12 mouse cellular contexts compared by ENCODE assay signal in the genomic region with DNA sequence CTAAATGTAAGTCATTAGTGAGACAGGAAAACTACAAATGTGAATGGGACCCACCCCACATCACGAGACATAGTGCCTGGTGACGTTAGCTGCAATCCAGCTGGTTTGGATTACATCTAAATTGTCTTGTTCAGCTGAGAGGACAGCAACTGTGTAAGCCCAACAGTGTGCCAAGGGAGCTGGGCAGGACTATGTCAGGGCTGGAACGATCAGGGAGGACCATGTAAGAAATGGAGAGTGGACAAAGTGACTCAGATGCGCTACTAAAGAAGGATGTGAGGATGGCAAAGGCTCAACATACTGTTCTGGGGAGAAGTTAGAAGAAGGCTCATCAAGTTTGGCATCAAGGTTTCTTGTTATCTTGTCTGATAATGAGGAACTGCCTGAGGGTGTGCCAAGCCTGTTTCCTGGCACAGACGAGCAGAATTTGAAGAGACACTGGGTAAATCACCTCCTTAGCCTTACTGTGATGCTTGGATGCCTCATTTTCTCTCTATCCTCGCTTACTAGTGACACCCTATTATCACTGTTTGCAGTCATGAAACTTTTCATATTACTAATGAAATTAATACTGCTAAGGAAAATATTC.
"Had no signal": no experiment of that assay in that cellular context is flagged by ENCODE, and none has a peak within 500 bp of the region (broad histone marks: within the 10 kb centered on the region; RNA-seq: fewer than 3 reads in every experiment).

No protein-coding gene starts in this region.

- H3K4me1 ChIP-seq: midbrain, embryonic 12.5 days had no signal

- H3K27ac ChIP-seq: left cerebral cortex, adult 2 months; limb, embryonic 13.5 days; liver, embryonic 14.5 days; midbrain, embryonic 12.5 days; neural tube, embryonic 13.5 days had no signal

- DNase-seq: kidney, postnatal 25 days; lung, adult 18-20 months; right cerebral cortex, postnatal 4 days; spleen, adult 18-20 months; thymus, adult 18-20 months; thymus, postnatal 14 days had no signal

- H3K9ac ChIP-seq: limb, embryonic 13.5 days; liver, embryonic 14.5 days; midbrain, embryonic 12.5 days; neural tube, embryonic 13.5 days had no signal

- H3K9me3 ChIP-seq: limb, embryonic 13.5 days; midbrain, embryonic 12.5 days; neural tube, embryonic 13.5 days had no signal

- H3K27me3 ChIP-seq: limb, embryonic 13.5 days; midbrain, embryonic 12.5 days; neural tube, embryonic 13.5 days had no signal

- H3K36me3 ChIP-seq: limb, embryonic 13.5 days; midbrain, embryonic 12.5 days; neural tube, embryonic 13.5 days had no signal

- H3K4me3 ChIP-seq: left cerebral cortex, adult 2 months; limb, embryonic 13.5 days; midbrain, embryonic 12.5 days; neural tube, embryonic 13.5 days had no signal

- ATAC-seq: midbrain, embryonic 16.5 days had no signal

- H3K4me2 ChIP-seq: limb, embryonic 13.5 days; midbrain, embryonic 12.5 days; neural tube, embryonic 13.5 days had no signal
